ENCODE assay signal across 27 mouse cellular contexts in genomic region chr1:32430516-32430915, GRCm38 (mm10).
DNase-seq lines count a peak whose midpoint lies in the region; ATAC-seq and TF ChIP-seq lines count a peak whose summit lies in the region.
"Had no signal": no experiment of that assay in that cellular context is flagged by ENCODE, and none has a peak within 500 bp of the region (broad histone marks: within the 10 kb centered on the region; RNA-seq: fewer than 3 reads in every experiment).

No protein-coding gene starts in this region.

- peak; percentile 90 for ATAC-seq in frontal cortex, adult (ENCODE audit: low TSS enrichment)
- ATAC-seq: activated CD4-positive, CD25-positive, alpha-beta regulatory T cell, adult 4 months; CD4-positive, CD25-positive, alpha-beta regulatory T cell, adult 4 months; forebrain, embryonic 14.5 days; Patski had no signal

- peak overlapping the region; percentile 58; the same call in 1 of the 2 replicates for H3K27ac ChIP-seq in layer of hippocampus, adult 2 months
- H3K27ac ChIP-seq: embryonic facial prominence, embryonic 13.5 days; embryonic facial prominence, embryonic 15.5 days; forebrain, embryonic 10.5 days; forebrain, embryonic 12.5 days had no signal

- TF ChIP-seq CTCF in layer of hippocampus, adult 2 months (conservative IDR thresholded peaks at IDR 0.05), result no peak

- no peak overlapping the region for H3K4me3 ChIP-seq in layer of hippocampus, adult 2 months
- H3K4me3 ChIP-seq: embryonic facial prominence, embryonic 13.5 days; embryonic facial prominence, embryonic 15.5 days; erythroblast, embryonic 14.5 days; forebrain, embryonic 10.5 days; forebrain, embryonic 12.5 days had no signal

- DNase-seq in frontal cortex, postnatal 10 days (ENCODE audit: low spot score in 2 of 2), result no peak
- DNase-seq in layer of hippocampus, adult 2 months (ENCODE audit: low spot score in 2 of 2), result no peak
- DNase-seq in layer of hippocampus, adult 8-10 months (ENCODE audit: low spot score in 2 of 2), result no peak
- DNase-seq in right cerebral cortex, adult 18-20 months, result peak; percentile 15
- no peak for DNase-seq in right cerebral cortex, postnatal 10 days (ENCODE audit: low spot score in 2 of 2)
- peak; percentile 65 for DNase-seq in brain, adult 2 months (ENCODE audit: low read depth, low spot score)
- DNase-seq: adrenal gland, adult 8-10 months; adrenal gland, postnatal 14 days; adrenal gland, postnatal 36 days; B cell, adult 2 months; cerebellum, adult 11 months; cerebellum, adult 18-20 months; cerebellum, adult 8-10 months; cerebellum, adult 9-11 months; cerebellum, postnatal 14 days; cerebellum, postnatal 36 days; embryo, embryonic 11 days had no signal

Comparison
In these comparisons a context has a peak if more than half of its experiments do, and no peak if none do; other contexts are left out.
1. DNase-seq: peak in right cerebral cortex, adult 18-20 months (single experiment) and brain, adult 2 months (single experiment); none in frontal cortex, postnatal 10 days (0 of 2), layer of hippocampus, adult 2 months (0 of 2), layer of hippocampus, adult 8-10 months (0 of 2) and right cerebral cortex, postnatal 10 days (0 of 2).